Mouse (Mus musculus) ES-CJ7 (cell line): ENCODE data around the gene Nsun2.

ENCODE experiments used
- DNase-seq: peaks from one replicate; pipeline ENCODE4 v3.0.0; 2011; ENCODE audit warnings: low read depth, low spot score

Gene Nsun2

GRCm38 (mm10) chr13:69533405-69534333, at the start of gene Nsun2:
Gene Nsun2, plus strand, starts transcription at chr13:69533746.
- no peak for DNase-seq

GRCm38 (mm10) chr13:69485326-69485725, 48.2 kb upstream of the Nsun2 start:
- peak; percentile 50 for DNase-seq

GRCm38 (mm10) chr13:69485833-69486232, 47.7 kb upstream of the Nsun2 start:
- no peak for DNase-seq

GRCm38 (mm10) chr13:69487108-69487507, 46.4 kb upstream of the Nsun2 start:
- DNase-seq, result no peak

- no peak for DNase-seq
These were observed 45.8 kb upstream of the Nsun2 start for GRCm38 (mm10) chr13:69487611-69488275.

GRCm38 (mm10) chr13:69488565-69489255, 44.8 kb upstream of the Nsun2 start:
- DNase-seq, result no peak

GRCm38 (mm10) chr13:69489777-69490176, 43.8 kb upstream of the Nsun2 start:
- DNase-seq, result no peak

- peak; percentile 88 for DNase-seq
These were observed 40.6 kb upstream of the Nsun2 start for GRCm38 (mm10) chr13:69492876-69493463.

- no peak for DNase-seq
These were observed 35.3 kb upstream of the Nsun2 start for GRCm38 (mm10) chr13:69498276-69498675.

GRCm38 (mm10) chr13:69502157-69502750, 31.3 kb upstream of the Nsun2 start:
- no peak for DNase-seq

- no peak for DNase-seq
These were observed 30.7 kb upstream of the Nsun2 start for GRCm38 (mm10) chr13:69502863-69503262.

- no peak for DNase-seq
These were observed 27.0 kb upstream of the Nsun2 start for GRCm38 (mm10) chr13:69506341-69507086.

GRCm38 (mm10) chr13:69507666-69508065, 25.9 kb upstream of the Nsun2 start:
- no peak for DNase-seq

- peak; percentile 36 for DNase-seq
These were observed 23.9 kb upstream of the Nsun2 start for GRCm38 (mm10) chr13:69509391-69510244.

- DNase-seq, result no peak
These were observed 18.5 kb upstream of the Nsun2 start for GRCm38 (mm10) chr13:69515091-69515490.

GRCm38 (mm10) chr13:69517445-69517844, 16.1 kb upstream of the Nsun2 start:
- no peak for DNase-seq

- DNase-seq, result no peak
These were observed 14.4 kb upstream of the Nsun2 start for GRCm38 (mm10) chr13:69519137-69519536.

- no peak for DNase-seq
These were observed 11.3 kb upstream of the Nsun2 start for GRCm38 (mm10) chr13:69522161-69522791.

GRCm38 (mm10) chr13:69523444-69524157, 9.9 kb upstream of the Nsun2 start:
- DNase-seq, result no peak
